Mouse (Mus musculus) liver (tissue): ENCODE data around the gene Rpl9-ps6.
A peak's percentile ranks its signal among the peaks of the same experiment; 100 is the strongest.

ENCODE experiments used
- DNase-seq: peaks from one replicate; pipeline ENCODE4 v3.0.0-alpha.2; 2020; ENCODE audit warnings: mixed read lengths

Gene Rpl9-ps6

DNA sequence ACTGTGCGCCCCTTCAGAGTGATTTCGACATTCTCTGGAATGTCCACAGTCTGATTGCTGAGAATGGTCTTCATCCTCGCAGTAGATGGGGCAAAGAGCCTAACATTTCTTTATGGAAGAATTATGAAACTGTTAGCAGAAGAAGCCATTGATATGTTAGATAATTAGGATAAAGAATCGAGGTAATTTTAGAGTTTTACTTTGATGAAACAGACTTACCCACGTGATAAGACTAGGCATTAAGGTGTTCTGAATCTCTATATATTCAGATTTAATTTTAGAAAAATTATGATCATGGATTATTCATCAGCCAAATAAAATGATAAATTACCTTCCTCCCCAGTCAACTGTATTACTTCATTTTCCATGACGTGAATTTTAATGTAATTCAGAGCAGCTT, at the start of gene Rpl9-ps6:
Gene Rpl9-ps6 (minus strand): TSS at position 101 of the 400 bp plus-strand sequence.
- DNase-seq, result no peak

GRCm38 (mm10) chr19:32512518-32512917, 46.1 kb upstream of the Rpl9-ps6 start:
- peak; percentile 54 for DNase-seq

DNA sequence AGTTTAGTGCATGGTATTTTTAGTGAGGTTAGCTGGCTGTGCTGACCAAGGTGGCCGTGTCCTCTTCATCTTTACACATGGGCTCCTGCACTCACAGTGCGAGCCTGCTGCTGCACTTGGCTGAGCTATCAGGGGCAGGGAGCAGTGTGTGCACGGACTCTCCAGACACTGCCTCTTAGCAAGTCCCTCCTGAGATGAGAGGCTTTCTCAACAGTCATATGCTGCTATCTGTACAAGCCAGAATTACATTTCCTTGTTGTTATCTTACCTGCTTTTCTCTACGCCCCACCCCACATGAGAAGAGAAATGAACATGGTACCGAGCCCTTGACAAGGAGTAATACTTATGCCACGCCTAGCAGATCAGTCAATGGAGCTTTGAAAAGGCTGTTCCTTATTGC, 44.6 kb upstream of the Rpl9-ps6 start:
- DNase-seq, result peak; percentile 77

DNA sequence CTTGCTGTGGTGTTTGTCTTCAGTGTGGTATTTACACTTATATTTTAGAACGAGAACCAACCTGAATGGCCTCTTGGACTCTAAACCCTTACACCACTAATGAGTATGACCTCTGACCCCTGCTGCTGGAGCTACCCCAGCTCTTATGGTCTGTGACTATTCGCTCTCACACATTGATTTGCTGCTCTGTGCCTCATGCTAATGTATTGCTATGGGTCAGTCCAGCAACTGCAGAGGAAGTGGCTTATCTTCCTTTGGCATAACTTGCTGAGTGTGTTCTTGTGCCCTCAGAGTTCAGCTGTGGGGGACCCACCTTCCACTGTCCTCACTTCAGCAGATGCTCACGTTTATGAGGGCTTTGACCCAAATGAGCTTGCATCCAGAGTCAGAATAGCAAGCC, 43.9 kb upstream of the Rpl9-ps6 start:
- DNase-seq, result peak; percentile 49

GRCm38 (mm10) chr19:32507526-32507925, 41.1 kb upstream of the Rpl9-ps6 start:
- DNase-seq, result peak; percentile 15

GRCm38 (mm10) chr19:32507100-32507499, 40.7 kb upstream of the Rpl9-ps6 start:
- DNase-seq, result no peak

- no peak for DNase-seq
These were observed 40.1 kb upstream of the Rpl9-ps6 start for GRCm38 (mm10) chr19:32506514-32506913.

DNA sequence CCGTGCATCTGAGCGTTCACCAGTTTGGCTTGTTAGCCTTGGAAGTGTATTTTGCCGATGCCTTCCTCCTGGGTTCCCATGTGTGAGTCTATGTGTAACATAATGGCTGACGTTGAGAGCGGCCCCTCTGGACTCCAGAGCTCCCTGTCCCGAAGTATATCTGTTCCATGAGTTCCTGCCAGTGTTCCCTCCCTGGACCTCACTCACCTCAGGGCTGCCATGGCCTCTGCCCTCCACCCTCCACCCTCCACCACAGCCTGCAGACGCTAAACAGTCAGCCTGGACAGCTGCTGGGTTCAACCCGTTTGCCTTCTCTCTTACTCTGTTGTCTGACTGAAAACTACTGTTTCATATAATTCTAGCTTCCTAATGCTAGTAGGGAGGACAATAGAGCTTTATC, 39.7 kb upstream of the Rpl9-ps6 start:
- DNase-seq, result no peak

- DNase-seq, result no peak
These were observed 35.0 kb upstream of the Rpl9-ps6 start for GRCm38 (mm10) chr19:32501414-32501813.

- DNase-seq, result no peak
These were observed 31.6 kb upstream of the Rpl9-ps6 start for GRCm38 (mm10) chr19:32498002-32498401.

DNA sequence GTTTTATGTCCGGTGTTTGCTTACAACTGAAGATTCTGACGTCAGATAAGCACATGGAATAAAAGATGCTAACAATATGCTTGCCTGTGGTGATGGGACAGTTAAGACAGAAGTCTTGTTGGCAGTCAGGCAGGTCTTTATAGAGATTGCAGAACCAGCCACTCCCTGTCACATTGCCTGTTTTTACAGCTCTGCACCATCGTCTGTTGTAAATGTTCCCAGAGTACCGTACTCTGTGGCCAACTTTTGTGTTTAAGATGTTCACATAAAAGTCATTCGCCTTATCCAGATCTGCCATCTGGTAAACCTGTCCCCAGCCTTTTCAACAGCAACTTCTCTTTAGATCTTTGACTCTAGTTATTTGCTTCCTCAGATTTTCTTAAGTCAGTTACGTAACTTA, 31.0 kb upstream of the Rpl9-ps6 start:
- no peak for DNase-seq

DNA sequence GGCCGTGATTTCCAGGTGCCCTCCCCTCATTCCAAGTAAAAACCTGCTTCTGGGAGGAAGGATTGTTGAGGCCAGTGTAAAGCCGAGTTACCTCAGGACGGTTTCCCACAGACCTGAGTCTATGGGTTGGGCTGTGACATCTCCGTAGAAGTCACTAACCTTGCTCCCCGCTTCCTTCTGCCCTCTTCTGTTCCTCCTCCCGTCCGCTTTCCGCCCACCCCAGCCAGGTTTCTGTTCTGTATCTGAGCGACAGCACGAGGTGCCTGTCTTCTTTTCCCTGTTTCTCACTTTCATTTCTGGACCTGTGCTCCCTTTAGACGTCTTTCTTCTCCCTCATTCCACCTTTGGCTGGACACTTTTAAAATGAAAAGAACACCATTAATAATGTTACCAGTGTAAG, 28.7 kb upstream of the Rpl9-ps6 start:
- no peak for DNase-seq

DNA sequence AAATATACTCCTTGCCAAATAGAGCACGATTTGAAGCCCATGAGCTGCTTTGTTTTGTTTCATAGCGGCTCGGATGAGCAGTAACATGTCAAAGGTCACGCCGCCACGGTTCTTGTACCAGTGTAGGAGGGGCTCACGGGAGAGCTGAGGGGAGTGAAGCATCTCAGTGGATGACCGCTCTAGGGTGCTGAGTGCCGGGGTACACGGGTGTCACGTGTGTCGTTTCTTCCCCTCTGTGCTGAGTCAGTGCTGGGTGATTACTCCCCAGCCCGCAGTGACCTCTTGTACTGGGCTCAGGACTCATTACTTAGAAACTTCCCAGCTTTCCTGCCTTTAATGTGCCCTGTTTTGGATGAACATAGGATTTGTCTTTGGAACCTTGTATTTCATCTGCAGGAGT, 28.2 kb upstream of the Rpl9-ps6 start:
- no peak for DNase-seq

- no peak for DNase-seq
These were observed 27.1 kb upstream of the Rpl9-ps6 start for GRCm38 (mm10) chr19:32493471-32493870.

- DNase-seq, result no peak
These were observed 26.6 kb upstream of the Rpl9-ps6 start for GRCm38 (mm10) chr19:32492981-32493380.

DNA sequence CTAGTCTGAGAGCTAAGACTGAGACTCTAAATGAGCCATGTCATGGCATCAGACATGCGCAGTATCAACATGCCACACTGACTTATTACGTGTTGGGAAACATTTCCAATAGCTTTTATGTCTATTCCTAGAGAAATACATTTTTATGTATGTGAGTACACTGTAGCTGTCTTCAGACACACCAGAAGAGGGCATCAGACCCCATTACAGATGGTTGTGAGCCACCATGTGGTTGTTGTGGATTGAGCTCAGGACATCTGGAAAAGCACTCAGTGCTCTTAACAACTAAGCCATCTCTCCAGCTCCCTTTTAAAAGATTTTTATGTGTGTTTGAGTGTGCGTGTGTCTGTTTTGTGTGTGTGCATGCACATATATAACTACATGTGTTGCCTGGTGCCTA, 26.0 kb upstream of the Rpl9-ps6 start:
- DNase-seq, result no peak

- no peak for DNase-seq
These were observed 24.6 kb upstream of the Rpl9-ps6 start for GRCm38 (mm10) chr19:32490976-32491375.

- no peak for DNase-seq
These were observed 23.0 kb upstream of the Rpl9-ps6 start for GRCm38 (mm10) chr19:32489166-32489895.

GRCm38 (mm10) chr19:32487595-32488255, 21.3 kb upstream of the Rpl9-ps6 start:
- peak; percentile 68 for DNase-seq

DNA sequence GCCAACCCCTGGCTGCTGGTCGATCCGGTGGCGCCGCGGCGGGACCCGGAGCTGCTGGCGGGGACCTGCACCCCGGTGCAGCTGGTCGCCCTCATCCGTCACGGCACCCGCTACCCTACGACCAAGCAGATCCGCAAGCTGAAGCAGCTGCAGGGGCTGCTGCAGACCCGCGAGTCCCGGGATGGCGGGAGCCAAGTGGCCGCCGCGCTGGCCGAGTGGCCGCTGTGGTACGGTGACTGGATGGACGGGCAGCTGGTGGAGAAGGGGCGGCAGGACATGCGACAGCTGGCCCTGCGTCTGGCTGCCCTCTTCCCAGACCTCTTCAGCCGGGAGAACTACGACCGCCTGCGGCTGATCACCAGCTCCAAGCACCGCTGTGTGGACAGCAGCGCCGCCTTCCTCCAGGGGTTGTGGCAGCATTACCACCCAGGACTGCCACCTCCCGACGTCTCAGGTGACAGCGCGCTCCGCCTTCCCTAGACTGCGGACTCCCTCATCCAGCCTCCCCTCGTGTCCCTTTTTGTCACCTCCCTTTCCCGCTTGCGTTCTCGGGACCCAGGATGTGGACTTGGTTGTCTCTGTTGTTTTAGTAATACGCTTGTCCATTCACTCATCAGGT, 19.8 kb upstream of the Rpl9-ps6 start:
- DNase-seq, result peak; percentile 88

GRCm38 (mm10) chr19:32485681-32486105, 19.3 kb upstream of the Rpl9-ps6 start, which contains the start of gene Minpp1:
Minpp1 (plus strand) TSS chr19:32485769.
- DNase-seq, result peak; percentile 90

- no peak for DNase-seq
These were observed 18.7 kb upstream of the Rpl9-ps6 start for GRCm38 (mm10) chr19:32484941-32485660.

- DNase-seq, result peak; percentile 25
These were observed 15.1 kb upstream of the Rpl9-ps6 start for GRCm38 (mm10) chr19:32481511-32481910.
